Mouse (Mus musculus) right cerebral cortex, postnatal 10 days (tissue): ENCODE results near the gene Gm773.
"Not testable (repeated sequence)": the region's sequence is repeated elsewhere in the genome, so short reads cannot be mapped to it uniquely, and the experiment has no call there.

Experiments used
- DNase-seq, 2 experiments: peaks; one replicate each; pipeline ENCODE4 v3.0.0; 2021; ENCODE audit warnings: low spot score in 2 of 2

Gm773 gene

DNA sequence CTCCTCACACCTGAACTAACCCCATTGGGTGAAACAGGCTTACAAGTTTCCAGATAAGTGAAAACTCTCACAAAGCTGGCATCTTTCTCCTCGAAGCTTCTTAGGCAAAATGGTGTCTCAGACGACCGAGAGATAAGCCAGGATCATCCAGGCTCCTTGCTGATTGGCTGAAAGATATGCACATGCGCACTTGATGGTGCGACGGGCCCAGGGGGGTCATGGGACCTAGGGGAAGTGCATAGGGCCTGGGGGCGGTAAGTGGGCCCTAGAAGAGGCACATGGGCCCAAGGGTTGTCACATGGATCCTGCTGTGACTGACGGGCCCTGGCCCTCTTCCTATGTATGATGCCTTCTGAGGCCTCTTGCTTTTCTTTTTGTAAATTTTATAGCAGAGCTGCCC, at the start of gene Gm773:
Gm773 (minus strand) TSS at position 111 of the 400 bp plus-strand sequence.
- DNase-seq = no peak

DNA sequence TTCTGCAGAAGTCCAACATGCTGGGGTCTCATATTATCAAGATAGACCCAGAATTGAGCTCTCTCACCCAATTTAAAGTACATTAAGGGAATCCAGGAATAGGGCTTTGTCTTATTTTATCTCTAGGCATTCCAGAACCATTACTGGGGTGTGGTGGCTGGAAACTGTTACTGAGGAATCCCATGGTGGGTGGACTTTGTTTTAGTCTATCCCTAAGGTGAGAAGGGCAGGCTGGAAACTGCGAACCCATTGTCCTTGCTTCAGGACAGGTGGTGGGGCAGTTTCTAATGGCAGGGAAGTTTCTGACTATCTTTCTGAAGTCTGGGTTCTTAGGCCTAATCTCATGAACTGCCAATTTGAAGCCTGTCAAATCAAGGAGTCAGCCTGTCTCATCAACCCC, 26.2 kb downstream of the Gm773 start:
- DNase-seq = not testable (repeated sequence)

DNA sequence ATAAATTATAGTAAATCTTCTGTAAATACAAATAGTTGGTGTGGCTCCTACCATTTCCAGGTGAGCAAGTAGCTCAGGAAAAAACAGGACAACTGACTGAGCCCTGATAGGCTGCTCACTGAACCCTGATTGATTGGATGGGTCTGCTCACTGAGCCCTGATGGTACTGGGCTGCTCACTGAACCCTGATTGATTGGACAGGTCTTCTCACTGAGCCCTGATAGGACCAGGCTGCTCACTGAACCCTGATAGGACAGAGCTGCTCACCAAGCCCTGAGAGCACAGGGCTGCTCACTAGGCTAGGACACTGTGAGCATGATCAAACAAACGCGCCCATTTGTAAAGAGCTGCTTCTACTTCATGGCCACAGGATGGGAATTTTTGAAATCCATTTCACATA, 61.3 kb downstream of the Gm773 start:
- no peak for DNase-seq
